Mouse (Mus musculus): Measurements from ENCODE around the gene Lmo1.

DNA sequence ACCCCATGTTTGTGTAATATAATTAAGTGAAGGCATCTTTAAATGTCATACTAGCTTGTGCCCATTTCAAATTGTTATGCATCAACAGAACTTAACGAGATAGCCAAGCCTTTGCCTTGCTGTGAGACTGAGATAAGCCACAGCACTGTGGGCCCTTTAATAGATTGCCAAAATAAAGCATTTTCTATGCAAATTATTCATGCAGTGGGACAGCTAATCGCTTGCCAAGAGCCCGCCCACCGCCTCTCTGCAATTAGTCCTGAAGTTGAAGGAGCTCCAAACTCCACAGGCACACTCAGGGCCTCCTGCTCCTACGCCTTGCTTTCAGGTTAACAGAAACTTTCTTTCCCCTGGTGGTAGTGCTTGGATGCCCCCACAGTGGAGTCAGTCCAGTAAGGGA is 64.0 kb downstream of the Lmo1 start:
- no peak for TF ChIP-seq CTCF (conservative IDR thresholded peaks at IDR 0.05; ENCODE audit: insufficient read depth, insufficient read length, low read depth, low read length)
- TF ChIP-seq POLR2A (IDR thresholded peaks at IDR 0.05; ENCODE audit: low read depth, low read length): no peak

Measured in kidney, adult 2 months (tissue).